Mouse (Mus musculus) liver, adult 2 months (tissue): ENCODE measurements around the gene Pnliprp2. TPM values are rescaled to one million over a fixed set of nuclear protein-coding genes. Genes with fewer than 3 reads are reported as not detected.

ENCODE experiments used
- DNase-seq: peaks from one replicate; pipeline ENCODE4 v3.0.0-alpha.2; 2011; ENCODE audit warnings: low read depth, low spot score; ENCODE audit errors: extremely low read depth
- H3K27ac ChIP-seq: fragments of 200-500 bp; replicated peaks from 2 replicates; pipeline ENCODE4 v1.5.1; 2012; ENCODE audit warnings: low read depth, mild to moderate bottlenecking, control low read depth, inconsistent platforms, low read length; ENCODE audit not compliant: insufficient read depth
- H3K27me3 ChIP-seq: fragments of 200-500 bp; 2 replicates; pipeline ENCODE4 v1.6.1; 2012; ENCODE audit warnings: mild to moderate bottlenecking, moderate library complexity, low read length, inconsistent platforms; ENCODE audit not compliant: control insufficient read depth, insufficient read depth
- H3K36me3 ChIP-seq: fragments of 200-500 bp; 2 replicates; pipeline ENCODE4 v1.6.1; 2012; ENCODE audit warnings: low read length, inconsistent platforms; ENCODE audit not compliant: control insufficient read depth, insufficient read depth
- H3K4me1 ChIP-seq: fragments of 200-500 bp; 2 replicates; pipeline ENCODE4 v1.6.1; 2011; ENCODE audit warnings: low read length; ENCODE audit not compliant: control insufficient read depth, insufficient read depth
- H3K4me3 ChIP-seq: fragments of 200-500 bp; 2 replicates; pipeline ENCODE4 v1.5.1; 2011; ENCODE audit warnings: low read depth, mild to moderate bottlenecking, control low read depth, low read length, moderate library complexity; ENCODE audit not compliant: insufficient read depth
- H3K79me2 ChIP-seq: fragments of 200-500 bp; 2 replicates; pipeline ENCODE4 v1.6.1; 2012; ENCODE audit warnings: inconsistent platforms, mild to moderate bottlenecking, low read length, moderate library complexity; ENCODE audit not compliant: control insufficient read depth, insufficient read depth
- H3K9ac ChIP-seq: fragments of 200-500 bp; 2 replicates; pipeline ENCODE4 v1.6.1; 2012; ENCODE audit warnings: low read depth, mild to moderate bottlenecking, control low read depth, inconsistent platforms, low read length
- CTCF ChIP-seq: fragments of 200-500 bp; IDR thresholded peaks from 2 replicates; pipeline ENCODE4 v1.5.1; 2011; ENCODE audit warnings: low read depth, low read length, control low read depth
- POLR2A ChIP-seq: fragments of 200-500 bp; IDR thresholded peaks from 2 replicates; pipeline ENCODE4 v1.6.1; 2011; ENCODE audit warnings: low read length, control low read depth; ENCODE audit not compliant: insufficient read depth; ENCODE audit errors: extremely low read depth
- WGBS: fragments of 180-500 bp; shearing (Covaris S2); methylation state at CpG from one replicate; pipeline ENCODE4 v1.1.7; 2018; 5-methylcytosine and 5-hydroxymethylcytosine counted together
- polyA plus RNA-seq: library from polyadenylated mRNA; depleted of rRNA; stranded (reverse); fragments of >200 nt; gene quantifications from 2 replicates; pipeline ENCODE4 v1.2.3, GENCODE M21; 2012
- total RNA-seq: library from RNA; depleted of rRNA; stranded (reverse); fragments of >200 nt; gene quantifications from 2 replicates; pipeline ENCODE4 v1.2.3, GENCODE M21; 2014

Pnliprp2 gene
- total and polyA plus RNA-seq, 2 experiments = 7.8 TPM; not detected in 1

DNA sequence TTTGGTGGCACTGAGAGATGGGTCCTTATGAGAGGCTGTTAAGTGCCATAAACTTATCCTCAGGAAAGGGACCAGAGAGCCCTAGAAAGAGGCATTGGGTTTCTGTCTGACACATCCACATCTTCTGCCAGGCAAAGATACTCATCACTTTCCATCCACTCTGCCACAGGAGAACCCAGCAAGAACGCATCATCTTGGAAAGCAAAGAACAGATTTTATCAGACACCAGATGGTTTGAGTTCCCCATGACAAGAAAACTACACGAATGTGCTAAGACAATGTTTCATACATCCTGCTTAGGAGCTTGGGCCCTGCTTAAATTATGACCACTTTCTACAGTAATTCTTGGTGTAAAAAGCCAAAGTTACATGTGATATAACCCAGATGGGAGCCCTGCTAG, 8.7 kb upstream of the Pnliprp2 start:
- 81% methylated on average over 2 of the region's 2 CpGs for WGBS
- no peak overlapping the region for H3K9ac ChIP-seq
- no peaks in the 10 kb centered on the region for H3K36me3 ChIP-seq
- H3K79me2 ChIP-seq = no peaks in the 10 kb centered on the region
- H3K4me3 ChIP-seq = no peak overlapping the region
- H3K27ac ChIP-seq = no peak overlapping the region
- no peak for TF ChIP-seq POLR2A
- TF ChIP-seq CTCF = no peak
- no peaks in the 10 kb centered on the region for H3K4me1 ChIP-seq
- DNase-seq = no peak
- H3K27me3 ChIP-seq = no peaks in the 10 kb centered on the region

GRCm38 (mm10) chr19:58751504-58751903, 8.0 kb upstream of the Pnliprp2 start:
- H3K27ac ChIP-seq = no peak overlapping the region
- no peak overlapping the region for H3K4me3 ChIP-seq
- no peak overlapping the region for H3K9ac ChIP-seq
- no peaks in the 10 kb centered on the region for H3K4me1 ChIP-seq
- no peaks in the 10 kb centered on the region for H3K79me2 ChIP-seq
- TF ChIP-seq POLR2A (no peak), CTCF (no peak)
- no peaks in the 10 kb centered on the region for H3K36me3 ChIP-seq
- no peaks in the 10 kb centered on the region for H3K27me3 ChIP-seq
- DNase-seq = no peak
- WGBS = 68% methylated on average over 2 of the region's 2 CpGs

DNA sequence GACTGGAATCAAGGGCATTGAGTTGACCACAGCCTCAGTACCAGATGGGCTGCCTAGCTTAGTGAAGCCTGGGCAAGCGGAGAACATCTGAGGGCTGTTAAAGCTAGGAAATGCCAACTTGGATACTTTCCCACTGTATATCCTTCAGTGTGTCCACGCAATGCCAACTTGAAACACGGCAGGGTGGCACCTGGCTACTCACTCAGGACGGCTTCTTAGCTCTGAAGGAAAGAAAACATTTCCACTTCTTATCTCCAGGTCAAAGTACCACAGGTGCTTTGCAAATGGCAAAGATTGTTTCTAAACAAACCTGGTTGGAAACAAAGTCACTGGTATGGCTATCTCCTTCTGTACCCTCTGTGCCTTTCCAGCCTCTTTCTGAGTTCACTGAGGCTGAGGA, 648 bp upstream of the Pnliprp2 start:
- TF ChIP-seq CTCF (no peak), POLR2A (no peak)
- Histone ChIP-seq H3K4me3 (no peak overlapping the region), H3K79me2 (no peaks in the 10 kb centered on the region), H3K36me3 (no peaks in the 10 kb centered on the region), H3K27ac (no peak overlapping the region), H3K9ac (no peak overlapping the region), H3K27me3 (no peaks in the 10 kb centered on the region), H3K4me1 (no peaks in the 10 kb centered on the region)
- DNase-seq = no peak
- 75% methylated on average over 4 of the region's 4 CpGs for WGBS

DNA sequence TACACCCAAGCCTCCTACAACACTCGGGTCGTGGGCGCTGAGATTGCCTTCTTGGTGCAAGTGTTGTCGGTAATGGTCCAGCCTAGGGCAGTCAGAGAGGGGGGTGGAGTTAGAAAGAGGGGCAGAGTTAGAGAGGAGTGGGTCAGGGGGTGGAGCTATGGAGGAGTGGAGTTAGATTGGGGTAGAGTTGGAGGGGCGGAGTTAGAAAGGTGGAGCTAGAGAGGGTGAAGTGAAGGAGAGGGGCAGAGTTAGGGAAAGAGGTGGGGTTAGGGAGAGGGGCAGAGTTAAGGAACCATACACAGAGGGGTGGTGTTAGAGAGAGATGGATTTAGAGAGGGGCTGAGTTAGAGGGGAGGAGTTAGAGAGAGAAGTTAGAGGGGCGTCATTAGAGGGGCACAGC, 2.8 kb downstream of the Pnliprp2 start:
- Histone ChIP-seq H3K9ac (no peak overlapping the region), H3K4me1 (no peaks in the 10 kb centered on the region), H3K36me3 (no peaks in the 10 kb centered on the region), H3K79me2 (no peaks in the 10 kb centered on the region), H3K4me3 (no peak overlapping the region), H3K27me3 (no peaks in the 10 kb centered on the region), H3K27ac (no peak overlapping the region)
- DNase-seq = no peak
- WGBS = 45% methylated on average over 6 of the region's 6 CpGs
- TF ChIP-seq CTCF (no peak), POLR2A (no peak)

GRCm38 (mm10) chr19:58762848-58763541, 3.5 kb downstream of the Pnliprp2 start:
- Histone ChIP-seq H3K27ac (no peak overlapping the region), H3K4me3 (no peak overlapping the region), H3K36me3 (no peaks in the 10 kb centered on the region), H3K9ac (no peak overlapping the region), H3K27me3 (no peaks in the 10 kb centered on the region), H3K79me2 (no peaks in the 10 kb centered on the region), H3K4me1 (no peaks in the 10 kb centered on the region)
- no peak for TF ChIP-seq POLR2A
- peak; percentile 66 for TF ChIP-seq CTCF
- WGBS = 24% methylated on average over 12 of the region's 12 CpGs
- DNase-seq = peak; percentile 5

DNA sequence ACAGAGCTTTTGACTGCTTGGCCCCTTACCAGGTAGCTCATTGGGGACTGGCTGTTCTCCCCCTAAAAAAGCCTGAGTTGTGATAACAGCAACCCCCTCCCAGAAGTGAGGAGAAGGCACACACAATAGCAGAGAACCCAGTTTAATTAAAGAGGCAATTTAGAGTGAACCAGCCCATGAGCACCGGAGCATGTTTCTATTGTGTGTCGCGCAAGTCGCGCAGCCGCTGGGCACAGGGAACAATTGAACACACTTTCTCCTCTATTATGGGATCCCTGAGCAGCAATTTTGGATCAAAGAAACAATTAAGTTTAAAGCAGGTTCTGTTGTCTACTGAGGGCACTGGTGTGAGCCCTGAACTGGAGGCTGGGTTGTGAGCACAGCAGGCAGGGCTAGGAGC, 7.8 kb downstream of the Pnliprp2 start:
- Histone ChIP-seq H3K4me1 (no peaks in the 10 kb centered on the region), H3K27ac (no peak overlapping the region), H3K36me3 (no peaks in the 10 kb centered on the region), H3K4me3 (no peak overlapping the region), H3K79me2 (no peaks in the 10 kb centered on the region), H3K27me3 (no peaks in the 10 kb centered on the region), H3K9ac (no peak overlapping the region)
- no peak for DNase-seq
- no peak for TF ChIP-seq POLR2A
- no peak for TF ChIP-seq CTCF
- over 99% methylated on average over 6 of the region's 6 CpGs for WGBS
